Mouse (Mus musculus): ENCODE data around the gene Pex7.
A peak's percentile ranks its signal among the peaks of the same experiment; 100 is the strongest.
"Not testable (repeated sequence)": the region's sequence is repeated elsewhere in the genome, so short reads cannot be mapped to it uniquely, and the experiment has no call there.

Pex7 gene

GRCm38 (mm10) chr10:19934384-19935294 is 27.1 kb upstream of the Pex7 start, which contains the start of gene Map3k5:
Gene Map3k5 (plus strand): TSS chr10:19934472.
- DNase-seq (ENCODE audit: low read depth, low spot score): peak; percentile 85

DNA sequence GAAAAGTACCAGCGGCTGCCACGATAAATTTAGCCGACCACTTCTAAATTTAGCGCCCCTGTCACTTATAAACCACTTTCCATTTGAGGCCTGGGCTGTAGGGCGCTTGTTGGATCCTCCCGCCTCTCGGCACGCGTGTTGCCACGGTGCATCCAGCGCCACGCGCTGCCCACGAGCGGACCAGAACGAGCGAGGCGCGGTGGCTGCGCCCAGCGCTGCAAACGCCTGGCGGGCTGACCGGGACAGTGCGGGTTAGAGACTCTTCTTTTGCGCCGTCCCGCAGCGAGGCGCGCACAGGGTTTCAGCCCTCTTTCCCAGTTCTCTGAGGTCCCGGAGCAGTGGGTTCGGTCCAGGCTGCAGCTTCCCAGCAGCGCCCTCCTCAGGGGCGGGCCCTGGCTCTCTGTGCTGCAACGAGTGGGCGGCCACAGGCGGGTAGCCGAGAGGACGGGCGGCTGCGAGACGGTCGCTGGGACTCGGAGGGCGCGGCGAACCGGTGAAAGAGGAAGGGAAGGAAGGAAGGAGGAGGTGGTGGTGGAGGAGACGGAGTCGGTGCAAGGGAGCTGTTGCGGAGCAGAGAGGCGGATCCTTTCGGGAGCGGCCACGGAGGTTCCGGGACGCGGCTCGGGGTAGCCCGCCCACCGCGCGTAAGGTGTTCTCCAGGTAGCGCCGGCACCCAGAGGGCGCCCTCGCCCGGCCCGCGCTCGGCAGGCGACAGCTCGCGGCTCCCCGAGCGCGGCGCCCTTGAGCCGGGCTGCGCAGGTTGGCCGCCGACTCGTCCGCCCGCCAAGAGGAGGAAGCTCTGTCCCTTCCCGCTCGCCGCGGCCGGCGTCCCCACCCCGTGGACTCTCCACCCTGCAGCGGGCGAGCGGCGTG is 26.3 kb upstream of the Pex7 start:
- DNase-seq (ENCODE audit: low read depth, low spot score): peak; percentile 88

DNA sequence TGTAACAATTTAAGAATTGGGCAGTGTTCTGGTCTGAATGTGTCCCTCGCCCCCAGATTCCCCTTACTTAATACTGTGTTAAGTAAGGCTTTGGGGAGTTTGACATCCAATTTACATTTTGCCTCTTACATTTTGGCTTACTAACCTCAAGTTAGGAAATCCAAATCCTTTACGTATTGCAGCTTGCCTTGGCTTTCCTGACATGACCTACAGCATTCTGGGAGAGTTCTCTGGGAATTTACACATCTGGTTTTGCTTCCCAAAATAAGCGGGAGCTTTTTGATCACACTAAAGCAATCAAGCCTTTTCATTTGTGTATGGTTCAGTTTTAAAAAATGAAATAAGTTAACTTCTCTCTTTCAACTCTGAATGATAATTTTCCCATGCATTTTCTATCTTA is 25.5 kb upstream of the Pex7 start:
- no peak for DNase-seq (ENCODE audit: low read depth, low spot score)

- DNase-seq (ENCODE audit: low read depth, low spot score): no peak
Observed at GRCm38 (mm10) chr10:19928205-19928604, 20.7 kb upstream of the Pex7 start.

DNA sequence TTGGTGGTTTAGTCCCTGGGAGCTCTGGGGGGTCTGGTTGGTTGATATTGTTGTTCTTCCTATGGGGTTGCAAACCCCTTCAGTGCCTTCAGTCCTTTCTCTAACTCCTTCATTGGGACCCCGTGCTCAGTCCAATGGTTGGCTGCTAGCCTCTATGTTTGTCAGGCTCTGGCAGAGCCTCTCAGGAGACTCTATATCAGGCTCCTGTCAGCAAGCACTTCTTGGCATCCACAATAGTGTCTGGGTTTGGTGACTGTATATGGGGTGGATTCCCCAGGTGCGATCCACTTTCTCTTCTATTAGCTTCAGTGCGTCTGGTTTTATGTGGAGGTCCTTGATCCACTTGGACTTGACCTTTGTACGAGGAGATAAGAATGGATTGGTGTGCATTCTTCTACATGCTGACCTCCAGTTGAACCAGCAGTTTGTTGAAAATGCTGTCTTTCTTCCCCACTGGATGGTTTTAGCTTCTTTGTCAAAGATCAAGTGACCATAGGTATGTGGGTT is 19.0 kb upstream of the Pex7 start:
- DNase-seq (ENCODE audit: low read depth, low spot score): not testable (repeated sequence)

DNA sequence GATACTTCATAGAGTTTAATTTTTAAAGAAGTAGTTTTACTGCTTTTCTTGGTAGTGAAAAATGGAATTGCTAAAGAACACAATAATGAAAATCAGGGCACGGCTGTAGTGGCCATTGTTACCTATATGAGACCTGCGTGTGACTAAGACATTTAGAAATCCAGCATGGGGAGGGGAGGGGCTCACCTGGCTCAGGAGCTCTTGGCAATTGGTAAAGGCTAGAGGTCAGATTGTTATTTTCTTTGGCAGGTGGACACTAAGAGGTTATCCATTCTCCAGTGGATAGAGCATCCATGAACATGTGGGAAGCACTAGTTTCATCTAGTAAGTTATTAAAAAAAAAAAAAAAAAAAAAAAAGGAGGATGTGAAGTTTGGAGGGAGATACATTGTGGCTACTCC is 16.8 kb upstream of the Pex7 start:
- no peak for DNase-seq (ENCODE audit: low read depth, low spot score)

DNA sequence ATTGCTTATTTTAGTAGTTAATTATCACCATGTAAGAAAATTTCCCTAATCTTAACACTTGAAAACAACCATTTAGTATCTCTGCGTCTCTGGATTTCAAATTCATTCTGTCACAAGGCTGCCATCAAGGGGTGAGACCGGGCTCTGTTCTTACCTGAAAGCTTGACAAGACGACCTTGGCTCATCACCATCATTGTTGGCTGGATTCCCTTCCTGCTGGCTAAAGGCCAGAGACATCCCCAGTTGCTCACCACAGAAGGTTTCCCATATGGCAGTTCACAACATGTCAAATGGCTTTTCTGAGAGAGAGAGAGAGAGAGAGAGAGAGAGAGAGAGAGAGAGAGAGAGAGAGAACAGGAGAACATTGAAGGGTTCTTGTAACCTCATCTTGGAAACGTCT is 14.9 kb upstream of the Pex7 start:
- DNase-seq (ENCODE audit: low read depth, low spot score): no peak

GRCm38 (mm10) chr10:19915301-19915700 is 7.8 kb upstream of the Pex7 start:
- DNase-seq (ENCODE audit: low read depth, low spot score): peak; percentile 88

- peak; percentile 71 for DNase-seq (ENCODE audit: low read depth, low spot score)
Observed at GRCm38 (mm10) chr10:19913806-19914205, 6.3 kb upstream of the Pex7 start.

DNA sequence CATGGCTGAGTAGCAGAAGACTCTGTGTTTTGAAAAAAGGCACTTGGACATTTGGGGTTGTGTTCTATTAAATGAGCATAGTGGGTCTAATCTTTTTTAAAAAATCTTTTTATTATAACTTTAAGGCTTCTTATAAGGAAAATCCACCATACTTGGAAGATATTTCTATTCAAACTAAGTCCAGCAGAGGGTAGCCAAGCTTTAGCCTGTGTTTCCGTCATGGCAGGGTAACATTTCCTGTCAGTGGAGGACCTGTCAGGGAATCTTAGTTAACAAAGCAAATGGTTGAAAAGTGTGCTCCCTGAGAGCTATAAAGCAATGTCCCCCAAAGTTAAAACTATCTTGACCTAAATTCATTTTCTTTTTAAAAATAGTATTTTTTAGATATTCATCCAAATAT is 4.1 kb upstream of the Pex7 start:
- DNase-seq (ENCODE audit: low read depth, low spot score): no peak

DNA sequence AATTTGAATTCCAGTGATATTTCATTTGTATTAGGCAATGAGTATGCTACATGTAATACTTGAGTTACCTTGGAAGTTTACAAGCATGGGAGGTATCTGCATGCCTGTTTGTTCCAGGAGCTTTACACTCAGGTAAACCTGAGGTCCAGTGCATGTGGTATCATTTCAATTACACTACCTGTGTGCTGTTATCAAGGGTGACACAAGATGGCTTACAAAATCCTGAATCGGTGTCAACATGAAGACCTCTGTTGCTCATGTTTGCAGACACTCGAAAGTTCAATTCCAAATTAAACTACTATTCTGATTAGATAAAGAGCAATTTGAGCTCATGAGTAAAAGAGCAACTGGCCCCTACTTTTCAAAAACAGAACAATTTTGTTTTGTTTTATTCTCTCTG is 3.0 kb upstream of the Pex7 start:
- no peak for DNase-seq (ENCODE audit: low read depth, low spot score)

DNA sequence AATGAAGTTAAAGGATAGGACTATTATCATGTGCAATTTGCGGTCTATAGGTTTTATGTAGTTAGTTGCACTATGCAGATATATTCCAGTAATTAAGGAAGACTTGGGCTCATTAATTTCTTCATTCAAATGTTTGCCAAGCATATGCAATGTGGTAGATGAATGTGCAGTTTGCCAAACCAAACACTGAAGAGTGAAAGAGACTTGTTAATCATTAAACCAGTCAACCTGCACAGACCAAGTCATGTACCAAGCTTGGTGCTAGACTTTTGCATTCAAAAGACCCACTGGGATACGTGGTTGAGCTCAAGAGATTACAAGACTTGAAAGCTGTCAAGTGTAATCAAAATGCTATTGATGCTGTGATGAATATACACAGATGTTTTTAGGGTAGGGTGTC is 587 bp upstream of the Pex7 start:
- DNase-seq (ENCODE audit: low read depth, low spot score): no peak

GRCm38 (mm10) chr10:19904077-19904820 is 3.2 kb downstream of the Pex7 start:
- DNase-seq (ENCODE audit: low read depth, low spot score): peak; percentile 59

DNA sequence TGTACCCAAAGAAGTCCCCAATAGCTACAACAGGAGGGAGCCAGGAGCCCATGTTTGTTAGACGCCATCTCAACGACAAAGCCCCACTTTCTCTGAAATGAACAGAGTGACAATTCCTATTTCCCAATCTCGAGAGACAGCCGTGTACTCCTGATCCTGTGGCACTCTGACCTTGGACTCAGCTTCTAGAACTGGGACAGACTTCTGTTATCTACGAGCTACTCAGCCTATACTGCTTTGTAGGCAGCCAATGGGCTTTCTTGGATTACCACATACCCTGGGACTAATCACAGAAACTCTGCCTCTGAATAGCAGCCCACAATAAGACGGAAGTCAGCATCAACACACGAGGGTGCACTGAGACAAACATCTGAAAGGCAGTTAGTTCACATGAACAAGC is 5.5 kb downstream of the Pex7 start:
- no peak for DNase-seq (ENCODE audit: low read depth, low spot score)

DNA sequence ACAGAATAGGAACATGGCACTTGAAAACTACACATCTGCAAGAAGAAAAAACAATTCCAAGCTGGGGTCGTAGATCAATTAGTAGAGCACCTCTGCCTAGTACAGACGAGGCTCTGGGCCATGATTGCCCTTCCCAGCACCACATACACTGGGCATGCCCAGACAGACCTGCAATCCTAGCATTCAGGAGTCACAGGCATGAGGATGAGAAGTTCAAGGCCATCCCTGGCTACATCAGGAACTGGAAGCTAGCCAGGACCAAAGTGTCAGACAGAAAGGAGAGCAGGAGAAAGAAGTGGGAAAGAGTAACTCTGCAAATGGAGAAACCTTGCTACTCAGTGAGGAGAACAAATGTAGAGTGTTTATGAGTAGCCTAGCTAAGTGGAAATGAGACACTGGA is 7.3 kb downstream of the Pex7 start:
- peak; percentile 22 for DNase-seq (ENCODE audit: low read depth, low spot score)

DNA sequence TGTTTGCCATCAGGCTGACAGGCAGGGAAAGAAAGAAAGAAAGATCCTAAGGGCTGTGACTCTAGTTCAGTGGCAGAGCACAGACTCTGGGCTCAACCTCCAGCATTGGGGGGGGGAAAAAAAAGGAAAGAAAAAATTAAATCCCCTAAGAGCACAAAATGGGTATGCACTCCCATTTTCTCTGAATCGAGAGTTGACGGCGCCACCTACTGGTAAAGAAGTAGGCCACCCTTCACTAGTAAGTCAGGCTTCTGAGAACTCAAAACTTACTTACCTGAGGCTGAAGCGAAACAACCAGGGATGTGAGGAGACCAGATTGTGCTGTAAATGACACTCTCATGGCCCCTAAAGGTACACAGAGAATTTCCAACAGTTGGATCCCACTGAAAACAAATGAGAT is 13.5 kb downstream of the Pex7 start:
- peak; percentile 65 for DNase-seq (ENCODE audit: low read depth, low spot score)

- no peak for DNase-seq (ENCODE audit: low read depth, low spot score)
Observed at GRCm38 (mm10) chr10:19893146-19893545, 14.3 kb downstream of the Pex7 start.

DNA sequence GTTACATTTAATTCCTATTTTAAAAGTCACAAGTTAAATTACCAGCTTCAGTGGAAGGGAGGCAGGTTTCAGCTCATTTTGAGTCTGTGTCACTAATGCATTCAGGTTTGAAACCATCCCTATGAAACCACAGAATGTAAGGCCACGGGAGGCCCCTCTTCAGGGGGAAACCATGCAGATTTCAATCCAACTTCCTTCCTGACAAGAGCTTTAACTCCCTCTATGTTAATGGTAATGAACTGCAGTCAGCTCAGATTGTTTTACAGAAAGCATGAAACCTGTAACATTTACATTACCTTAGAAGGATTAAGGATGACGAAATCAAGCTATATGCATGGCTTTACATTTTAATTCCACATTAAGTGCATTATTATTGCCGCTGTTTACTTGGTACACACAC is 15.8 kb downstream of the Pex7 start:
- peak; percentile 35 for DNase-seq (ENCODE audit: low read depth, low spot score)

- no peak for DNase-seq (ENCODE audit: low read depth, low spot score)
Observed at GRCm38 (mm10) chr10:19889908-19890307, 17.6 kb downstream of the Pex7 start.

- no peak for DNase-seq (ENCODE audit: low read depth, low spot score)
Observed at GRCm38 (mm10) chr10:19886249-19886648, 21.2 kb downstream of the Pex7 start.

DNA sequence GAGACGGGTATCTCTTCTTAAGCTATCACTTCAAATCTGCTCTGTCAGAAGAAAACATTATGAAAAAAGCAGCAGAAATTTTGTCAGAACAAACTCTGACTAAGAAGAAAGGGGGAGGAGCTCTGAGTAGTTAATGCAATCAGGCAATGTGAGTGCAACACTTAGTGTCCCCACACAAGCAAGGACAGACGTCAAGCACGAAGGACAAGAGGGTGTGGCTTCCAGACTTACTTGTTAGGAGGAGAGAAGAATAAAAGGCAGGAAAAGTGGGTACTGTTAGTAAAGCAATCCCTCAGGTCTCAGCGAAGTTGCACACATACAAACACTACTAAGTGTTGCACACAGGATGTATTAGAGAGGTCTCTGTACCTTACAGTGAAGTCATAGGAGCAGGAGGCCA is 23.1 kb downstream of the Pex7 start:
- DNase-seq (ENCODE audit: low read depth, low spot score): no peak

- DNase-seq (ENCODE audit: low read depth, low spot score): no peak
Observed at GRCm38 (mm10) chr10:19880437-19880836, 27.1 kb downstream of the Pex7 start.
